ENCODE assay signal across 11 mouse cellular contexts in genomic region chr6:18682043-18682442, GRCm38 (mm10).
DNase-seq lines count a peak whose midpoint lies in the region; ATAC-seq and TF ChIP-seq lines count a peak whose summit lies in the region.
"Had no signal": no experiment of that assay in that cellular context is flagged by ENCODE, and none has a peak within 500 bp of the region (broad histone marks: within the 10 kb centered on the region; RNA-seq: fewer than 3 reads in every experiment).

No protein-coding gene starts in this region.

- no peak for TF ChIP-seq EP300 in liver, postnatal 0 days (IDR thresholded peaks at IDR 0.05; ENCODE audit: low read depth)

- H3K4me3 ChIP-seq in midbrain, postnatal 0 days (ENCODE audit: low read depth, low read length) = no peak overlapping the region
- no peak overlapping the region for H3K4me3 ChIP-seq in midbrain, embryonic 11.5 days (ENCODE audit: low read depth, low read length)
- no peak overlapping the region for H3K4me3 ChIP-seq in liver, postnatal 0 days (ENCODE audit: low read depth, low read length)
- H3K4me3 ChIP-seq: heart, embryonic 12.5 days; liver, embryonic 15.5 days had no signal

- DNase-seq in frontal cortex, adult 2 months (ENCODE audit: extremely low spot score in 1 of 2, low spot score in 1 of 2) = peak; percentile 32 to 49
- DNase-seq in frontal cortex, postnatal 25 days (ENCODE audit: low spot score in 2 of 2) = no peak
- peak; percentile 42 for DNase-seq in midbrain, postnatal 0 days (ENCODE audit: low spot score)
- DNase-seq in midbrain, embryonic 11.5 days (ENCODE audit: low spot score, missing footprints) = no peak
- peak; percentile 46 for DNase-seq in layer of hippocampus, adult 9-10 months (ENCODE audit: low spot score)
- DNase-seq in right cerebral cortex, adult 2 months (ENCODE audit: low spot score in 2 of 2) = peak; percentile 59 to 60
- DNase-seq in liver, postnatal 0 days = no peak
- no peak for DNase-seq in gastrocnemius, postnatal 25 days
- DNase-seq: cerebellum, adult 11 months had no signal

- H3K4me2 ChIP-seq in midbrain, postnatal 0 days (ENCODE audit: low read depth, low read length, poor library complexity, severe bottlenecking) = no peak overlapping the region
- H3K4me2 ChIP-seq in midbrain, embryonic 11.5 days = no peak overlapping the region
- H3K4me2 ChIP-seq in liver, postnatal 0 days (ENCODE audit: low read depth, low read length) = no peak overlapping the region
- H3K4me2 ChIP-seq: heart, embryonic 12.5 days; liver, embryonic 15.5 days had no signal

- H3K27me3 ChIP-seq in midbrain, postnatal 0 days (ENCODE audit: insufficient read depth, low read length) = no peaks in the 10 kb centered on the region
- no peaks in the 10 kb centered on the region for H3K27me3 ChIP-seq in midbrain, embryonic 11.5 days (ENCODE audit: control insufficient read depth, insufficient read depth, low read length)
- no peaks in the 10 kb centered on the region for H3K27me3 ChIP-seq in liver, postnatal 0 days (ENCODE audit: insufficient read depth, low read length)
- H3K27me3 ChIP-seq: heart, embryonic 12.5 days; liver, embryonic 15.5 days had no signal

- H3K27ac ChIP-seq in midbrain, postnatal 0 days (ENCODE audit: low read depth, low read length) = no peak overlapping the region
- no peak overlapping the region for H3K27ac ChIP-seq in midbrain, embryonic 11.5 days (ENCODE audit: low read depth, low read length)
- no peak overlapping the region for H3K27ac ChIP-seq in liver, postnatal 0 days (ENCODE audit: low read depth)
- H3K27ac ChIP-seq: liver, embryonic 15.5 days had no signal

- no peak for TF ChIP-seq CTCF in midbrain, postnatal 0 days (IDR thresholded peaks at IDR 0.05)
- TF ChIP-seq CTCF in liver, postnatal 0 days (IDR thresholded peaks at IDR 0.05; ENCODE audit: low read depth) = no peak

- no peaks in the 10 kb centered on the region for H3K9me3 ChIP-seq in midbrain, postnatal 0 days (ENCODE audit: low read length)
- no peaks in the 10 kb centered on the region for H3K9me3 ChIP-seq in midbrain, embryonic 11.5 days (ENCODE audit: control insufficient read depth, low read length)
- no peaks in the 10 kb centered on the region for H3K9me3 ChIP-seq in liver, postnatal 0 days (ENCODE audit: low read length)
- H3K9me3 ChIP-seq: heart, embryonic 12.5 days; liver, embryonic 15.5 days had no signal

- no peaks in the 10 kb centered on the region for H3K36me3 ChIP-seq in midbrain, postnatal 0 days (ENCODE audit: insufficient read depth, low read length)
- no peaks in the 10 kb centered on the region for H3K36me3 ChIP-seq in midbrain, embryonic 11.5 days (ENCODE audit: control insufficient read depth, insufficient read depth, low read length)
- H3K36me3 ChIP-seq in liver, postnatal 0 days (replicated peaks; ENCODE audit: insufficient read depth, low read length) = no peaks in the 10 kb centered on the region
- H3K36me3 ChIP-seq: heart, embryonic 12.5 days; liver, embryonic 15.5 days had no signal

- H3K9ac ChIP-seq in midbrain, postnatal 0 days (replicated peaks; ENCODE audit: low read length, poor library complexity, severe bottlenecking) = no peak overlapping the region
- no peak overlapping the region for H3K9ac ChIP-seq in midbrain, embryonic 11.5 days (ENCODE audit: low read length)
- H3K9ac ChIP-seq in liver, postnatal 0 days (replicated peaks) = no peak overlapping the region
- H3K9ac ChIP-seq: heart, embryonic 12.5 days; liver, embryonic 15.5 days had no signal

- no peaks in the 10 kb centered on the region for H3K4me1 ChIP-seq in midbrain, postnatal 0 days (ENCODE audit: insufficient read depth, low read length)
- H3K4me1 ChIP-seq in midbrain, embryonic 11.5 days (ENCODE audit: control insufficient read depth, insufficient read depth, low read length) = no peaks in the 10 kb centered on the region
- no peaks in the 10 kb centered on the region for H3K4me1 ChIP-seq in liver, postnatal 0 days (ENCODE audit: insufficient read depth)
- H3K4me1 ChIP-seq: liver, embryonic 15.5 days had no signal

- WGBS in midbrain, postnatal 0 days = 59% methylated on average over 6 of the region's 6 CpGs
- 79% methylated on average over 6 of the region's 6 CpGs for WGBS in midbrain, embryonic 11.5 days
- 34% methylated on average over 6 of the region's 6 CpGs for WGBS in liver, postnatal 0 days (ENCODE audit: insufficient replicate concordance)

- no peak for ATAC-seq in midbrain, postnatal 0 days (ENCODE audit: low FRiP score)
- no peak for ATAC-seq in midbrain, embryonic 11.5 days (ENCODE audit: low FRiP score)
- no peak for ATAC-seq in liver, postnatal 0 days

Comparison
In these comparisons a context has a peak if more than half of its experiments do, and no peak if none do; other contexts are left out.
1. DNase-seq: peak in frontal cortex, adult 2 months (2 of 2), midbrain, postnatal 0 days (single experiment), layer of hippocampus, adult 9-10 months (single experiment) and right cerebral cortex, adult 2 months (2 of 2); none in frontal cortex, postnatal 25 days (0 of 2), midbrain, embryonic 11.5 days (single experiment), liver, postnatal 0 days (single experiment) and gastrocnemius, postnatal 25 days (single experiment).